In genomic region chr17:24350926-24351759, GRCm38 (mm10) we compare ENCODE assay signal across 8 mouse cellular contexts. TPM values are rescaled to one million over a fixed set of nuclear protein-coding genes. Genes with fewer than 3 reads are reported as not detected.
DNase-seq lines count a peak whose midpoint lies in the region; ATAC-seq and TF ChIP-seq lines count a peak whose summit lies in the region.

TSS of gene Abca17 (minus strand) at chr17:24351068.

- H3K4me1 ChIP-seq in ES-Bruce4 (ENCODE audit: control insufficient read depth, insufficient read depth, low read length): no peaks in the 10 kb centered on the region
- peaks cover 31% of the 10 kb centered on the region for H3K4me1 ChIP-seq in heart, embryonic 10.5 days
- H3K4me1 ChIP-seq in kidney, embryonic 15.5 days: peaks cover 26% of the 10 kb centered on the region

- no peaks in the 10 kb centered on the region for H3K36me3 ChIP-seq in ES-Bruce4 (ENCODE audit: control insufficient read depth, insufficient read depth, low read length, poor library complexity, severe bottlenecking)
- H3K36me3 ChIP-seq in heart, embryonic 10.5 days: no peaks in the 10 kb centered on the region
- H3K36me3 ChIP-seq in kidney, embryonic 15.5 days: no peaks in the 10 kb centered on the region

- TF ChIP-seq EP300 in ES-Bruce4 (IDR thresholded peaks at IDR 0.05; ENCODE audit: insufficient read depth, low read depth, low read length): no peak

- H3K4me3 ChIP-seq in ES-Bruce4 (ENCODE audit: low read depth, low read length): peak within 1 kb of the TSS; percentile 75
- peak within 1 kb of the TSS; percentile 93 for H3K4me3 ChIP-seq in heart, embryonic 10.5 days
- peak within 1 kb of the TSS; percentile 73 for H3K4me3 ChIP-seq in kidney, embryonic 15.5 days (replicated peaks)

- no peaks in the 10 kb centered on the region for H3K27me3 ChIP-seq in ES-Bruce4 (ENCODE audit: control insufficient read depth, insufficient read depth, low read length, poor library complexity, severe bottlenecking)
- H3K27me3 ChIP-seq in heart, embryonic 10.5 days (ENCODE audit: insufficient read depth, poor library complexity, severe bottlenecking): peaks cover 41% of the 10 kb centered on the region
- peaks cover 29% of the 10 kb centered on the region for H3K27me3 ChIP-seq in kidney, embryonic 15.5 days

- peak; percentile 36 to 68 for DNase-seq in adrenal gland, adult (ENCODE audit: inconsistent age in 2 of 2, low spot score in 1 of 2)
- DNase-seq in adrenal gland, postnatal 4 days (ENCODE audit: low spot score in 2 of 2): no peak
- peak; percentile 36 to 47 for DNase-seq in cerebellum, postnatal 14 days
- no peak for DNase-seq in heart, embryonic 10.5 days (ENCODE audit: low spot score)
- DNase-seq in lung, postnatal 4 days: peak; percentile 47 to 61
- DNase-seq in spleen, postnatal 4 days (ENCODE audit: low spot score in 2 of 2): peak; percentile 52 to 79

- H3K9ac ChIP-seq in ES-Bruce4 (ENCODE audit: low read depth, poor library complexity, severe bottlenecking): peak within 1 kb of the TSS; percentile 64
- peak within 1 kb of the TSS; percentile 73 for H3K9ac ChIP-seq in kidney, embryonic 15.5 days

- TF ChIP-seq POLR2A in ES-Bruce4 (IDR thresholded peaks at IDR 0.05; ENCODE audit: insufficient read depth, low read length): no peak

- H3K4me2 ChIP-seq in kidney, embryonic 15.5 days: peak within 1 kb of the TSS; percentile 98

- no peak for TF ChIP-seq CTCF in ES-Bruce4 (IDR thresholded peaks at IDR 0.05; ENCODE audit: low read depth, low read length)

- H3K9me3 ChIP-seq in ES-Bruce4 (replicated peaks; ENCODE audit: control insufficient read depth, insufficient read depth, low read length, poor library complexity, severe bottlenecking): no peaks in the 10 kb centered on the region
- H3K9me3 ChIP-seq in heart, embryonic 10.5 days: no peaks in the 10 kb centered on the region
- no peaks in the 10 kb centered on the region for H3K9me3 ChIP-seq in kidney, embryonic 15.5 days (replicated peaks)

- ATAC-seq in kidney, embryonic 15.5 days (replicated peaks; ENCODE audit: low FRiP score): no peak; the same call in 1 of the 2 replicates

- H3K27ac ChIP-seq in ES-Bruce4 (ENCODE audit: insufficient read depth, low read length): no peak within 1 kb of the TSS
- H3K27ac ChIP-seq in heart, embryonic 10.5 days: peak within 1 kb of the TSS; percentile 93
- peak within 1 kb of the TSS; percentile 75; the same call in 1 of the 2 replicates for H3K27ac ChIP-seq in kidney, embryonic 15.5 days

- 4% methylated on average over 42 of the region's 42 CpGs for WGBS in heart, embryonic 10.5 days
- 2% methylated on average over 42 of the region's 42 CpGs for WGBS in kidney, embryonic 15.5 days

RNA-seq across cellular contexts. Expression of gene Abca17, which starts in this region (rescaled TPM):
- under 1 TPM in 1 of 2 experiments, not detected in 1; 0.11 TPM for total RNA-seq in adrenal gland, postnatal 4 days (2021)
- polyA plus RNA-seq in ES-Bruce4 (2011; ENCODE audit: insufficient read depth, insufficient read length, low read depth, missing spikeins): not detected in 2 replicates
- polyA plus RNA-seq in heart, embryonic 10.5 days (2016; fragmentation: Nextera tagmentation; extraction: Ambion mirVana): not detected in 2 replicates
- polyA plus RNA-seq in kidney, embryonic 15.5 days (2015; fragmentation: Nextera tagmentation; extraction: Ambion mirVana): 0.18 and 0.27 TPM in 2 replicates

Comparison
In these comparisons a context has a peak if more than half of its experiments do, and no peak if none do; other contexts are left out.
1. DNase-seq: peak in adrenal gland, adult (2 of 2), cerebellum, postnatal 14 days (2 of 2), lung, postnatal 4 days (2 of 2) and spleen, postnatal 4 days (2 of 2); none in adrenal gland, postnatal 4 days (0 of 2) and heart, embryonic 10.5 days (single experiment).
2. Peak in every context shown above with its lines, with median percentiles within 50 percentile points of each other: H3K4me3 ChIP-seq.